Mouse (Mus musculus) hematopoietic stem cell, adult 5-6 weeks (primary cell): ENCODE results near the gene Olfr282. TPM values are rescaled to one million over a fixed set of nuclear protein-coding genes. Genes with fewer than 3 reads are reported as not detected.
"Not testable (repeated sequence)": the region's sequence is repeated elsewhere in the genome, so short reads cannot be mapped to it uniquely, and the experiment has no call there.

Experiments used
- ATAC-seq, 2 experiments: fragments of 125-278 bp in 1 of 2; replicated peaks in 1 of 2; 2 replicates each; pipeline ENCODE4 v1.8.0; 2016 to 2017; ENCODE audit warnings: inconsistent platforms in 2 of 2, mild to moderate bottlenecking in 2 of 2, moderate number of reproducible peaks in 2 of 2, low read depth in 1 of 2, moderate TSS enrichment in 1 of 2; ENCODE audit not compliant: low FRiP score in 2 of 2, poor library complexity in 2 of 2, severe bottlenecking in 2 of 2, insufficient read depth in 1 of 2, low TSS enrichment in 1 of 2
- total RNA-seq: library from RNA; stranded (forward); fragments of 172-1452, 232-1000 nt; gene quantifications from 2 replicates; pipeline ENCODE4 v1.2.3, GENCODE M21; 2017

The Olfr282 gene
- total RNA-seq = not detected in 2 replicates

DNA sequence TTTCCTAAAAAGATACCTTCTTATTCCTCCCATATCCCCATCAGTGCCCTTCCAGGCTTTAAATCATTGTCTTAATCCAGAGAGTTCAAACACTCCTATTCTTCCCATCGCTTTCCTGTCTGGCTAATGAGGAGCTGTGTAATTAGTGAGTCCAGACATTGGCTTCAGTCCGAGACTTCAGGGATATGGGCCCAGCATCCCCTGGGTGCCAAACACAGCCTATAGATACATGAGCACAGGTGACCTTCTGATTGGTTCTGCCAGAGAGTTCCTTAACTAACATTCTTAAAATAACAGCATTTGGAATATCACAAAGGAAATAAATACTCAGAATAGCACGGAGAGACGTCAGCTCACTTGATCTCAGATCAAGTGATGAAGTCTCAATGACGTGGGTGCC, at the start of gene Olfr282:
Gene Olfr282, plus strand, starts transcription at position 301 of the 400 bp plus-strand sequence.
- not testable (repeated sequence) for ATAC-seq

- ATAC-seq = no peak
Observed at GRCm38 (mm10) chr15:98387621-98388020, 43.4 kb upstream of the Olfr282 start.

DNA sequence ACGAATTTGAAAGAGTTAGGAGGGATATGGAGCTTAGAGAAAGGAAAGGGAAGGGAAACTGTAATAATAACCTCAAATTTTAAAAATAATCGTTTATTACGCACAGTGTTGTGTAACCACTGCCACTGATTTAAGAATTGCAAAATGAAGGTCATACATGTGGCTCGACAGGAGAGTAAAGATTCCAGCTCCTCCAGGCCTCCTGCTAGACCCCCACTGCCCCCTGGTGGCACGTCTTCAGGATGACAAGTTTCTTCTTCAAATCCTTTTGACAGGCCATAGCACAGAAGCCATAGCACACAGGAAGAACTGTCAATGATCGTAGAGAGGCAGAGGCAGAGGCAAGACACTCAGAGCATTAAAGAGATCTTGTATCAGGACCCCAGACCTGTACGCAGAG, 41.2 kb upstream of the Olfr282 start:
- ATAC-seq = peak; percentile 71 to 78; a peak in 3 of 4 replicates

GRCm38 (mm10) chr15:98391081-98391902, 39.7 kb upstream of the Olfr282 start:
- no peak for ATAC-seq

GRCm38 (mm10) chr15:98391903-98392187, 39.2 kb upstream of the Olfr282 start:
- no peak for ATAC-seq

DNA sequence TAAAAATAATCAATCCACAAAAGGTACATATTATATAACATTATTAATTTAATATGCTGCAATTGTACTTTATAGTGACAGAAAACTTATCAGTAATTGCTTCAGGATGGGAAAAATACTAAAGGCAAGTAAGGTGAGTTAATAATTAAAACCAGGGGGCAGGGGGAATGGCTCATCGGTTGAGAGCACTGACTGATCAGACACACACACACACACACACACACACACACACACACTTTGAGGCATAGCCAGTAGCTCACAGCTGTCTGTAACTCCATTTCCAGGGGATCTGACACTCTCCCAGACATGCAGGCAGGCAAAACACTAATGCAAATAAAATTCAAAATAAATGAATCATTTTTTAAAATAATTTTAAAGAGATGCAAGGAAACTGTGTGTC, 33.9 kb upstream of the Olfr282 start:
- no peak for ATAC-seq

DNA sequence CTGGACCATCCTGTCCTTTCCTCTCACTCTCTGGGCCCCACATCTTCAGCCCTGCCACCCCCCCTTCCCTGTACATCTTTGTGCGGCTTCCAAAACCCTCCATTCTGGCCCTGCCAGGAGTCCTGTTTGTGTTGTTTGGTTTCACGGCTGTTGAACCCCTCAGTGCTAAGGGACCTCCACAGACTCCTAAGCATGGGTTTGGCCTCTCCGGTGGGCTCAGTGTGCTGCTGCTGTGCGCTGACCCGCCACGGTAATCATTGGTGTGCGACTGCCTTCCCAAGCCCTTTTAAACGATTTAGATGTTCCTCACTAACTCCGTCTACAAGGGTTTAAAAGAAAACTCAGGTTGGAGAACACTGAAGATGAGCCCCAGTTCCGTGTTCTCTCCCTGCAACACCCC, 28.7 kb upstream of the Olfr282 start:
- no peak for ATAC-seq

DNA sequence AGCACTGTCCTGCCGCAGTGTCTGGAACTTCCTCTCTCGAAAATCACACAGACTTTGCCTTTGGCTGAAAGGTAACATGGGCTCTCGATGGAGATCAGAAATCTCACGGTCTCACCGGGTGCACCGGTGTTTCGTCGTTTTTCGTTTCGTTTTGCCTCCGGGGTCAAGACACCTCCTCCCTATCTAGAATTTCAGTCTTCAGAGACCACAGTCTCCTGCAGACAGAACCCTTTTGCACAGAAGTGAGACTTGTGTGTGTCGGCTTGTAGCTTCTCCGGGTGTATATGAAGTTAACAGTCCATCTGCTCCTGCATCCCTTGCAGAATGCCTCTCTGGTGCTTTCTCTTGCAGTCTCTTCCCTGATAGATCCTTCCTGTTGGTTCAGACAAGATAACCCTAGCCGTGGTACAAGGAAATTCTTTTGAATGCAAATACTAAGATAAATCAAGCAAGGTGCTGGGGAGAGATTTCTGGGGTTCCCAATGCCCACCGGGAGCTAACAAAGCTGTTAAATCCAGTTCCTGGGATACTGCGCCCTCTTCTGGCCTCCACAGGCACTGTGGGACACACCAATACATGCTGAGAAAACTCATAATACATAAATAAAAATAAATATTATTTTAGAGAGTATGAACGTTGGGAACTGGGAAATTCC, 22.5 kb upstream of the Olfr282 start:
- no peak for ATAC-seq

DNA sequence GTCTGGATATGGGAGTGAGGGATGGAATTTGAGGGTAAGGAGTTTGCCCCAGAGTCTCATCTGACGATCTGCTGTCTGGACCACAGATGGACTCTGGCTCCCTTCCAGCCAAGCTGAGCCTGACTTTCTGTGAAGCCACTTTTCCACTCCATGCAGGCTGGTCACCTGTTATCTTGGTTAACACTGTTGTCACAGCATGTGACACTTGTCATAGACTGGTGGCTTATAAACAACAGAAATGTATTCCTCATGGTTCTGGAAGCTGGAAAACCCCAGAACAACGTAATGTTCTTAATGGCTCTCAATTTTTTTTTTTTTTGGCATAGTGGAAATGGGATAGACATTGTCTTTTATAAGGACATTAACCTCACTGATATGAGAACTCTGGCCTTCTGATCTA, 21.4 kb upstream of the Olfr282 start:
- ATAC-seq = no peak

DNA sequence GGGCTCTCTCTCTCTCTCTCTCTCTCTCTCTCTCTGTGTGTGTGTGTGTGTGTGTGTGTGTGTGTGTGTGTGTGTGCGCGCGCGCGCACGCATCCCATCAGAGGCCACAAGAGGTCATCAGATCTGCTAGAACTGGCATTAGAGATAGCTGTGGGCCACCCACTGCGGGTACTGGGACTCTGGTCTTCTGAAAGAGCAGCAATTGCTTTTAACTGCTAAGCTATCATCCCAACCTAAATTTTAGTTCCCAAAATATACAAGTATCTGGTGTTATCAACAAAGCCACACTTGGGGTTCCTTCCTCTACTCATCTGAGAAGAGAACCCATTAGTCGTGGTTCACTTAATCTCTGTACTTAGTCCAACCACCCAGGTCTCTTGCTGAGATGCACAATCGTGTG, 20.8 kb upstream of the Olfr282 start:
- no peak for ATAC-seq

- no peak for ATAC-seq
Observed at GRCm38 (mm10) chr15:98415996-98416395, 15.0 kb upstream of the Olfr282 start.

- not testable (repeated sequence) for ATAC-seq
Observed at GRCm38 (mm10) chr15:98416802-98417201, 14.2 kb upstream of the Olfr282 start.

- ATAC-seq = not testable (repeated sequence)
Observed at GRCm38 (mm10) chr15:98417285-98417684, 13.7 kb upstream of the Olfr282 start.

DNA sequence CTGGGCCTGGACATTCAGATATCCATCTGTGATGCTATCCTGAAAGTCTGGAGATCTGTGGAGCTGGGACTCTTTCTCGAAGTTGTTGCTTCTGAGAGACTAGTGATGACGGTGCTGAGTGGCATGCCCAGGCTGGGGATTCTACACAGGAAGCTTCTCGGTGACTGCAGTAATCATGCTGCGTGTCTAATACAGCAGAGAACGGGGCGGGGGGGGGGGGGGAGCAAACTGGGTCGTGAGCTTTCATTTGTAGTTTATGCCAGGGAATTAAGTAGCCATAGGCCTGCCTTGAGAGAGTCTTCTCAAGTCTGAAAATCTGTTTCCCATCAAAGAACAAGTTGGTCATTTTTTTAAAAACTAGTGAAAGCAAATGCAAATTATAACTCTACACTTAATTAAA, 12.9 kb upstream of the Olfr282 start:
- ATAC-seq = no peak

DNA sequence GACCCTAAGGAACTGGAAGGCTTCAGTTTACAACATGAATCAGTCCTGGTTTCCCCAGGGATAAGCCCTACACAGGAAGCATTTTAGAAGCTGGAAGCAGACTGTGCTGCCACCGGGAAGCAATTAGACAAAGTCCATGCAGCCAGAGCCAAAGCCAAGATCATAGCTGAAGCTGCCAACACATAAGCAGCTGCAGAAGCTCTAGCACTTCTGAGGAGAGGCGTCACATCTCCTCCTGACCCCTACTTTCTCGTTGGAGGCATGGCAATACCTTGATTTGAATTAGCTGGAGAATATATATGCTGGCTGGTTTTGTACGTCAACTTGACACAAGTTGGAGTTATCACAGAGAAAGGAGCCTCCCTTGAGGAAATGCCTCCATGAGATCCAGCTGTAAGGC, 10.1 kb upstream of the Olfr282 start:
- no peak for ATAC-seq

DNA sequence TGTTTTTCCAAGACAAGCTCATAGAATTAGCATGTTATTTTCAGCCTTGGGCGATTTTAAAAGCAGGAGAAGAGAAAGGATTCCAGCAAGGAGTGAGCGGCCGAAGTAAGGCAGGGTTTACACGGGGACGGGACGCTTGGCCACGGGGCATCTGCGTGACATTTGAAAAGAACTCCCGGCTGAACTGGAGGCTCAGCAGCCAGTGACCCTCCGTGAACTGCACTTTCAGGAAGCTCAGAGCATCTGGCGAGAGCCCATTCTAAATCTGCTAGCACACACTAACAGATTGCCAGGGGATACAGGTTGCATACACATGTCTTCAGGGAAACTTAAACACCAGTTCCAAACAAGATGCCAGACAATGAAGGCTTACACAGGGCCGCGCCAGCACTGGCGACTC, 6.7 kb upstream of the Olfr282 start:
- ATAC-seq = no peak

DNA sequence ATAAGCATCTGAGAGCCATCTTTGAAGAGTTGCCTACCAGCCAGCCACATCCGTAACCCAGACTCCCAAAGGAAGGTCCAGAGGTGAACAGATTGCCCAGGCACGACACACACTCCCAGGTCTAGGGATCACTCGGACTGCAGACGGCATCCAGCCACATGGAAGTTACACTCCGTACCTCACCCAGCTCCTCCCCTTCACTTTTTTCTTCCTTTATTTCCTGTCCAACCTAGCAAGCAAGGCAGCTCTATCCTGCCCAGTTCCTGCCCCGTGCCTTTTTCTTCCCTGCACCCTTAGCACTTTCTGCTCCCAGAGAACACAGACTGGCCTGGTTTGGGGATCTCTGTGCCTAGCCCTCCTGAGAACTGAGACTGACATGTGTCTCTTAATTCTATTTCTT, 6.3 kb upstream of the Olfr282 start:
- no peak for ATAC-seq

- ATAC-seq = no peak
Observed at GRCm38 (mm10) chr15:98425188-98425587, 5.8 kb upstream of the Olfr282 start.

GRCm38 (mm10) chr15:98444561-98444960, 13.5 kb downstream of the Olfr282 start:
- no peak for ATAC-seq
